In genomic region chr4:43903690-43904089, GRCm38 (mm10) we compare ENCODE assay signal across 32 mouse cellular contexts. TPM values are rescaled to one million over a fixed set of nuclear protein-coding genes. Genes with fewer than 3 reads are reported as not detected.
DNase-seq lines count a peak whose midpoint lies in the region; ATAC-seq and TF ChIP-seq lines count a peak whose summit lies in the region.
"Had no signal": no experiment of that assay in that cellular context is flagged by ENCODE, and none has a peak within 500 bp of the region (broad histone marks: within the 10 kb centered on the region; RNA-seq: fewer than 3 reads in every experiment).

No protein-coding gene starts in this region.

- peaks cover 6% of the 10 kb centered on the region for H3K4me1 ChIP-seq in spleen, adult 2 months (ENCODE audit: control insufficient read depth, insufficient read depth, insufficient read length)
- peaks cover 12% of the 10 kb centered on the region for H3K4me1 ChIP-seq in thymus, adult 2 months (replicated peaks; ENCODE audit: control insufficient read depth, insufficient read depth, low read length)
- H3K4me1 ChIP-seq in hindbrain, embryonic 11.5 days (replicated peaks; ENCODE audit: control insufficient read depth, insufficient read depth, low read length): no peaks in the 10 kb centered on the region
- no peaks in the 10 kb centered on the region for H3K4me1 ChIP-seq in intestine, embryonic 15.5 days (replicated peaks)
- H3K4me1 ChIP-seq: forebrain, embryonic 15.5 days; hindbrain, embryonic 10.5 days; midbrain, embryonic 12.5 days; neural tube, embryonic 12.5 days had no signal

- H3K9ac ChIP-seq in hindbrain, embryonic 11.5 days (ENCODE audit: low read depth, low read length): no peak overlapping the region
- H3K9ac ChIP-seq in intestine, embryonic 15.5 days: no peak overlapping the region
- H3K9ac ChIP-seq: embryonic facial prominence, embryonic 15.5 days; forebrain, embryonic 15.5 days; midbrain, embryonic 12.5 days; neural tube, embryonic 12.5 days; stomach, embryonic 15.5 days had no signal

- H3K36me3 ChIP-seq in spleen, adult 2 months (ENCODE audit: control insufficient read depth, insufficient read depth, low read length): no peaks in the 10 kb centered on the region
- no peaks in the 10 kb centered on the region for H3K36me3 ChIP-seq in thymus, adult 2 months (ENCODE audit: control insufficient read depth, insufficient read depth, low read length)
- no peaks in the 10 kb centered on the region for H3K36me3 ChIP-seq in hindbrain, embryonic 11.5 days (ENCODE audit: control insufficient read depth, insufficient read depth, low read length)
- H3K36me3 ChIP-seq in intestine, embryonic 15.5 days: no peaks in the 10 kb centered on the region
- H3K36me3 ChIP-seq: stomach, embryonic 15.5 days had no signal

- H3K9me3 ChIP-seq in hindbrain, embryonic 11.5 days (ENCODE audit: control insufficient read depth, low read length): no peaks in the 10 kb centered on the region
- no peaks in the 10 kb centered on the region for H3K9me3 ChIP-seq in intestine, embryonic 15.5 days
- H3K9me3 ChIP-seq: embryonic facial prominence, embryonic 15.5 days; forebrain, embryonic 15.5 days; heart, embryonic 10.5 days; hindbrain, embryonic 10.5 days; limb, embryonic 10.5 days; midbrain, embryonic 12.5 days; neural tube, embryonic 12.5 days; stomach, embryonic 15.5 days had no signal

- no peak overlapping the region for H3K4me2 ChIP-seq in hindbrain, embryonic 11.5 days (replicated peaks; ENCODE audit: low read depth, low read length)
- H3K4me2 ChIP-seq in intestine, embryonic 15.5 days (replicated peaks): no peak overlapping the region
- H3K4me2 ChIP-seq: embryonic facial prominence, embryonic 15.5 days; forebrain, embryonic 15.5 days; midbrain, embryonic 12.5 days; neural tube, embryonic 12.5 days; stomach, embryonic 15.5 days had no signal

- no peak for TF ChIP-seq CTCF in spleen, adult 2 months (IDR thresholded peaks at IDR 0.05; ENCODE audit: extremely low read depth, insufficient read depth, insufficient read length, insufficient replicate concordance)
- no peak for TF ChIP-seq CTCF in thymus, adult 2 months (IDR thresholded peaks at IDR 0.05; ENCODE audit: borderline replicate concordance, control insufficient read depth, extremely low read depth, insufficient read depth, low read length, poor library complexity)

- no peak for TF ChIP-seq POLR2A in spleen, adult 2 months (IDR thresholded peaks at IDR 0.05; ENCODE audit: low read depth, low read length)
- TF ChIP-seq POLR2A in thymus, adult 2 months (IDR thresholded peaks at IDR 0.05; ENCODE audit: control insufficient read depth, extremely low read depth, insufficient read depth, low read length, poor library complexity): no peak

- no peak overlapping the region for H3K4me3 ChIP-seq in spleen, adult 2 months (ENCODE audit: extremely low read depth, insufficient read depth, insufficient read length)
- no peak overlapping the region for H3K4me3 ChIP-seq in thymus, adult 2 months (ENCODE audit: control insufficient read depth, insufficient read depth, low read length)
- H3K4me3 ChIP-seq in hindbrain, embryonic 11.5 days (ENCODE audit: low read depth, low read length): no peak overlapping the region
- no peak overlapping the region for H3K4me3 ChIP-seq in intestine, embryonic 15.5 days (replicated peaks)
- H3K4me3 ChIP-seq: embryonic facial prominence, embryonic 15.5 days; forebrain, embryonic 15.5 days; heart, embryonic 10.5 days; hindbrain, embryonic 10.5 days; limb, embryonic 10.5 days; midbrain, embryonic 12.5 days; neural tube, embryonic 12.5 days; stomach, embryonic 15.5 days had no signal

- DNase-seq in spleen, adult 2 months (ENCODE audit: low read depth in 1 of 2, low spot score in 2 of 2): no peak
- DNase-seq in spleen, postnatal 10 days (ENCODE audit: low spot score in 2 of 2): no peak
- peak; percentile 34 for DNase-seq in thymus, adult 2 months
- no peak for DNase-seq in hindbrain, embryonic 11.5 days (ENCODE audit: low spot score)
- DNase-seq in c-Kit-positive CD71-positive TER-119-positive erythroid progenitor cells, embryonic 14.5 days (ENCODE audit: low spot score): no peak
- DNase-seq in frontal cortex, postnatal 14 days (ENCODE audit: low spot score in 2 of 2): no peak
- DNase-seq: adrenal gland, postnatal 25 days; cerebellum, adult 9-10 months; kidney, adult 2 months; right cerebral cortex, postnatal 25 days; spleen, adult 18-20 months had no signal

- WGBS in spleen, adult 2 months: 11% methylated on average over 7 of the region's 7 CpGs
- WGBS in thymus, adult 2 months: 4% methylated on average over 7 of the region's 7 CpGs
- WGBS in hindbrain, embryonic 11.5 days: 80% methylated on average over 7 of the region's 7 CpGs
- 62% methylated on average over 7 of the region's 7 CpGs for WGBS in intestine, embryonic 15.5 days

- peak overlapping the region; percentile 71; the same call in 1 of the 2 replicates for H3K27ac ChIP-seq in spleen, adult 2 months (ENCODE audit: insufficient read depth, low read length)
- H3K27ac ChIP-seq in thymus, adult 2 months (ENCODE audit: control insufficient read depth, insufficient read depth, low read length): peak overlapping the region; percentile 78
- no peak overlapping the region for H3K27ac ChIP-seq in hindbrain, embryonic 11.5 days (ENCODE audit: low read depth, low read length)
- no peak overlapping the region for H3K27ac ChIP-seq in intestine, embryonic 15.5 days
- H3K27ac ChIP-seq: embryonic facial prominence, embryonic 15.5 days; forebrain, embryonic 15.5 days; heart, embryonic 10.5 days; hindbrain, embryonic 10.5 days; hindbrain, postnatal 0 days; kidney, postnatal 0 days; limb, embryonic 10.5 days; midbrain, embryonic 12.5 days; neural tube, embryonic 12.5 days; stomach, embryonic 15.5 days had no signal

- peak; percentile 38 to 51; a peak in 1 of 4 replicates for ATAC-seq in hematopoietic stem cell, adult 5-6 weeks (replicated peaks in 1 of 2; ENCODE audit: insufficient read depth in 1 of 2, low FRiP score in 2 of 2, low TSS enrichment in 1 of 2, low read depth in 1 of 2, poor library complexity in 2 of 2, severe bottlenecking in 2 of 2)
- no peak for ATAC-seq in hindbrain, embryonic 11.5 days (ENCODE audit: low FRiP score)
- ATAC-seq in intestine, embryonic 15.5 days: no peak
- ATAC-seq: forebrain, embryonic 15.5 days; hindbrain, postnatal 0 days had no signal

- H3K27me3 ChIP-seq in spleen, adult 2 months (ENCODE audit: control insufficient read depth, insufficient read depth, low read length): no peaks in the 10 kb centered on the region
- no peaks in the 10 kb centered on the region for H3K27me3 ChIP-seq in thymus, adult 2 months (ENCODE audit: control insufficient read depth, insufficient read depth, low read length)
- H3K27me3 ChIP-seq in hindbrain, embryonic 11.5 days (ENCODE audit: control insufficient read depth, insufficient read depth, low read length): no peaks in the 10 kb centered on the region
- no peaks in the 10 kb centered on the region for H3K27me3 ChIP-seq in intestine, embryonic 15.5 days (replicated peaks)
- H3K27me3 ChIP-seq: embryonic facial prominence, embryonic 15.5 days; forebrain, embryonic 15.5 days; midbrain, embryonic 12.5 days; neural tube, embryonic 12.5 days; stomach, embryonic 15.5 days had no signal

RNA-seq across cellular contexts. Expression of gene Reck, which starts 28.4 kb away (rescaled TPM):
- polyA plus RNA-seq in spleen, adult 2 months (2012; rRNA removed): 5.2 and 7.2 TPM in 2 replicates
- 2.5 and 2.8 TPM in 2 replicates for total RNA-seq in hematopoietic stem cell, adult 5-6 weeks (2017)
- 2.8 and 3.3 TPM in 2 replicates for polyA plus RNA-seq in thymus, adult 2 months (2012; rRNA removed)
- 14.5 and 15.0 TPM in 2 replicates for polyA plus RNA-seq in hindbrain, embryonic 11.5 days (2014; fragmentation: Nextera tagmentation; extraction: Ambion mirVana)
- polyA plus RNA-seq in intestine, embryonic 15.5 days (2015; fragmentation: Nextera tagmentation; extraction: Ambion mirVana): 16.4 and 17.0 TPM in 2 replicates

RNA-seq across cellular contexts. Expression of gene Olfr155, which starts 52.3 kb away (rescaled TPM):
- not detected in 2 replicates for polyA plus RNA-seq in spleen, adult 2 months (2012; rRNA removed)
- total RNA-seq in hematopoietic stem cell, adult 5-6 weeks (2017): not detected in 2 replicates
- not detected in 2 replicates for polyA plus RNA-seq in thymus, adult 2 months (2012; rRNA removed)
- not detected in 2 replicates for polyA plus RNA-seq in hindbrain, embryonic 11.5 days (2014; fragmentation: Nextera tagmentation; extraction: Ambion mirVana)
- not detected in 2 replicates for polyA plus RNA-seq in intestine, embryonic 15.5 days (2015; fragmentation: Nextera tagmentation; extraction: Ambion mirVana)
- total RNA-seq: adrenal gland, postnatal 25 days; gastrocnemius, postnatal 4 days; hindbrain, postnatal 0 days; layer of hippocampus, adult 18-20 months; layer of hippocampus, postnatal 25 days; liver, adult 2 months; monocyte, adult 5-6 weeks had no signal
- polyA plus RNA-seq: brain, embryonic 14.5 days; forebrain, embryonic 15.5 days; heart, embryonic 10.5 days; heart, postnatal 0 days; hindbrain, embryonic 10.5 days; hindbrain, postnatal 0 days; kidney, adult 2 months; kidney, postnatal 0 days; limb, embryonic 10.5 days; liver, adult 2 months; liver, embryonic 16.5 days; lung, embryonic 16.5 days; midbrain, embryonic 12.5 days; neural tube, embryonic 12.5 days; stomach, embryonic 15.5 days had no signal

RNA-seq across cellular contexts. Expression of gene Glipr2, which starts 53.5 kb away (rescaled TPM):
- polyA plus RNA-seq in spleen, adult 2 months (2012; rRNA removed): 13.7 and 19.8 TPM in 2 replicates
- 40.2 and 62.5 TPM in 2 replicates for total RNA-seq in hematopoietic stem cell, adult 5-6 weeks (2017)
- 20.6 and 23.4 TPM in 2 replicates for polyA plus RNA-seq in thymus, adult 2 months (2012; rRNA removed)
- 109 and 117 TPM in 2 replicates for polyA plus RNA-seq in hindbrain, embryonic 11.5 days (2014; fragmentation: Nextera tagmentation; extraction: Ambion mirVana)
- 85.4 and 88.7 TPM in 2 replicates for polyA plus RNA-seq in intestine, embryonic 15.5 days (2015; fragmentation: Nextera tagmentation; extraction: Ambion mirVana)

Comparison
In these comparisons a context has a peak if more than half of its experiments do, and no peak if none do; other contexts are left out.
1. H3K27ac ChIP-seq: peak in spleen, adult 2 months (single experiment) and thymus, adult 2 months (single experiment); none in hindbrain, embryonic 11.5 days (single experiment) and intestine, embryonic 15.5 days (single experiment).
2. ATAC-seq: peak in hematopoietic stem cell, adult 5-6 weeks (2 of 2); none in hindbrain, embryonic 11.5 days (single experiment) and intestine, embryonic 15.5 days (single experiment).